Mouse (Mus musculus) stomach, postnatal 0 days (tissue): ENCODE measurements around the gene Eml1. TPM values are rescaled to one million over a fixed set of nuclear protein-coding genes. Genes with fewer than 3 reads are reported as not detected.
A peak's percentile ranks its signal among the peaks of the same experiment; 100 is the strongest.

ENCODE experiments used
- ATAC-seq: fragments of 200-750 bp; cut with Nextera tagmentation; 2 replicates; pipeline ENCODE4 v1.8.0; 2017; ENCODE audit not compliant: low FRiP score, low TSS enrichment
- DNase-seq: peaks from one replicate; pipeline ENCODE4 v3.0.0-alpha.2; 2016; ENCODE audit warnings: low spot score
- H3K27ac ChIP-seq: fragments of 300-500 bp; sonication (generic); replicated peaks from 2 replicates; pipeline ENCODE4 v1.5.1; 2014; ENCODE audit warnings: mild to moderate bottlenecking, control low read depth
- H3K27me3 ChIP-seq: fragments of 300-500 bp; sonication (generic); 2 replicates; pipeline ENCODE4 v1.6.1; 2014; ENCODE audit warnings: low read length; ENCODE audit not compliant: control insufficient read depth, insufficient read depth
- H3K36me3 ChIP-seq: fragments of 300-500 bp; sonication (generic); 2 replicates; pipeline ENCODE4 v1.6.1; 2014; ENCODE audit warnings: low read length, mixed read lengths; ENCODE audit not compliant: control insufficient read depth, insufficient read depth
- H3K4me1 ChIP-seq: fragments of 300-500 bp; sonication (generic); replicated peaks from 2 replicates; pipeline ENCODE4 v1.6.1; 2014; ENCODE audit warnings: antibody characterized with exemption; ENCODE audit not compliant: control insufficient read depth, insufficient read depth
- H3K4me2 ChIP-seq: fragments of 300-500 bp; sonication (generic); replicated peaks from 2 replicates; pipeline ENCODE4 v1.6.1; 2014; ENCODE audit warnings: low read depth, mild to moderate bottlenecking, control low read depth, moderate library complexity
- H3K4me3 ChIP-seq: fragments of 300-500 bp; sonication (generic); 2 replicates; pipeline ENCODE4 v1.5.1; 2014; ENCODE audit warnings: low read depth, low read length, control low read depth
- H3K9ac ChIP-seq: fragments of 300-500 bp; sonication (generic); 2 replicates; pipeline ENCODE4 v1.6.1; 2014; ENCODE audit warnings: mild to moderate bottlenecking, low read length, control low read depth, mixed read lengths
- H3K9me3 ChIP-seq: fragments of 300-500 bp; sonication (generic); 2 replicates; pipeline ENCODE4 v1.6.1; 2016; ENCODE audit warnings: low read length; ENCODE audit not compliant: control insufficient read depth
- CTCF ChIP-seq: IDR thresholded peaks from 2 replicates; pipeline ENCODE4 v1.5.1; 2016; ENCODE audit warnings: antibody characterized with exemption, low read depth, mild to moderate bottlenecking, moderate library complexity
- EP300 ChIP-seq: optimal IDR thresholded peaks from 2 replicates; pipeline ENCODE3; 2016; ENCODE audit warnings: antibody characterized with exemption
- WGBS: fragments of 180-500 bp; shearing (Covaris S2); extraction: QIAGEN DNeasy Blood & Tissue Kit; methylation state at CpG from one replicate; pipeline ENCODE4 v1.1.7; 2014; 5-methylcytosine and 5-hydroxymethylcytosine counted together
- polyA plus RNA-seq: library from polyadenylated mRNA; unstranded; fragments of >200 nt; fragmentation: Nextera tagmentation; extraction: Ambion mirVana; gene quantifications from 2 replicates; pipeline ENCODE4 v1.2.1, GENCODE M21; 2015

Gene Eml1
- polyA plus RNA-seq: 53.8 and 54.6 TPM in 2 replicates

DNA sequence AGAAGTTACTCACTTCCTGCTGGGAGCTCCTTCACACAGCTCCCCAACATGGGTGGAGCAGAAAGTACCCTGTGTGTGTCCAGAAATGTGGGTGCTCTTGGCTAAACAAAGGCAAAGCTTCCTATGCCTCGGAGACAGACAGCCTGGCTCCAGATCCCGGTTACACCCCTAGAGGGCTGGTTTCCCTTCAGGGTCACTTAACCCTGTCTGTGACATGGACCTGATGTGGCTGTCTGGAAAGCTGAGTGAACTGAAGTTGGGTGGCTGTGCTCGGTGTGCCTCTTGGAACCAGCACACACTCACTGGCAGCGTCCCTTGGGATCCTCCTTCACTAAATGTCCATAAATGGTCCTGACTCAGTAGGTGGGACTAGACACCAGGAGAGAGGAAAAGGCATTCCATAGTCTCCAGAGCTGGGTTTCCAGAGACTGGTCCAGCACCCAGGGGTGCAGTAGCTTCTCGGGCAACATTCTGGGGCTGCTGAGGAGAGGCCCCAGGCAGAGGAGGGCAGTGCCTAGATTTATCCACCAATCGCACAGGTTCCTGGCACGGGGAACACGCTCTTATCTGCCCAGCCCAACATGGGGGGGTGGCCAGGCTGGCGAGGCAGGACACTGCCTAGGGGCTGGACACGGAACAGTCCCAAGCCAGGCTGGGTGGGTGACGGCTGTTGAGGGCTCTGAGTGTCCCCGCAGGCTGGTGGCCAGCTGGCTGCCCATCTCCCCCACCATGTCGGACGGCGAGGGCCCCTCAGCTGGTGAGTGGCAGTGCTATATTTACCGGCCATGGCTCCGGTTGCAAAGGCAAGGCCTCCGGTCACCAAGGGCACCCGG is at the start of gene Eml1:
TSS of gene Eml1 (plus strand) at position 362 of the 833 bp plus-strand sequence.
- H3K4me3 ChIP-seq: peak within 1 kb of the TSS; percentile 32
- H3K27ac ChIP-seq: peak within 1 kb of the TSS; percentile 97
- ATAC-seq (peak; percentile 89), DNase-seq (peak; percentile 84)
- H3K9ac ChIP-seq: peak within 1 kb of the TSS; percentile 62
- peaks cover 4% of the 10 kb centered on the region for H3K4me1 ChIP-seq
- peak within 1 kb of the TSS; percentile 55 for H3K4me2 ChIP-seq
- H3K27me3 ChIP-seq: no peaks in the 10 kb centered on the region
- no peaks in the 10 kb centered on the region for H3K9me3 ChIP-seq
- TF ChIP-seq CTCF (peak; percentile 38; the same call in 1 of the 2 replicates), EP300 (no peak)
- H3K36me3 ChIP-seq: no peaks in the 10 kb centered on the region
- WGBS: 42% methylated on average over 19 of the region's 19 CpGs

DNA sequence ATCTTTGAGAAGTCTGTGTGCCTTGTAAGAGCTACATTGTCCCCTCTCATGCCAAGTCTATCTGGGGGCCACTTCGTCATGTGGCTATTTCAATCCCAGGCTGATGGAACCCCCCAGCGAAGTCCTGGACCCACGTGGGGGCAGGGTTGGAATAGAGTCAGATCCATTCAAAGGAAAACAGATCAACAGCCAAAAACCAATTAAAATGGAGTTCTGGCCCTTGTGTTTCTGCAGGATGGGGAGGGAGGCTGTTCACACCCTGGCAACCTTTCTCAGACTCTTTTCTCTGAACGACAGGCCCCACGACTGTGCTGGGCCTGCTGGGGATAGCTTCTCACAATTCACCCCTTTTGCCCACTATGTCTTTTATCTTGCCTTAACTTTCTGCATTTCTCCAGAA is 44.4 kb upstream of the Eml1 start:
- WGBS: 57% methylated on average over 5 of the region's 5 CpGs
- Histone ChIP-seq H3K4me1 (0 out of 2 replicates have a peak, but pooled peaks cover 4% of the 10 kb centered on the region), H3K36me3 (no peaks in the 10 kb centered on the region), H3K9me3 (no peaks in the 10 kb centered on the region), H3K9ac (no peak overlapping the region), H3K27me3 (no peaks in the 10 kb centered on the region), H3K4me2 (no peak overlapping the region), H3K4me3 (no peak overlapping the region), H3K27ac (no peak overlapping the region)
- DNase-seq: no peak
- TF ChIP-seq EP300 (no peak), CTCF (no peak)
- no peak for ATAC-seq

DNA sequence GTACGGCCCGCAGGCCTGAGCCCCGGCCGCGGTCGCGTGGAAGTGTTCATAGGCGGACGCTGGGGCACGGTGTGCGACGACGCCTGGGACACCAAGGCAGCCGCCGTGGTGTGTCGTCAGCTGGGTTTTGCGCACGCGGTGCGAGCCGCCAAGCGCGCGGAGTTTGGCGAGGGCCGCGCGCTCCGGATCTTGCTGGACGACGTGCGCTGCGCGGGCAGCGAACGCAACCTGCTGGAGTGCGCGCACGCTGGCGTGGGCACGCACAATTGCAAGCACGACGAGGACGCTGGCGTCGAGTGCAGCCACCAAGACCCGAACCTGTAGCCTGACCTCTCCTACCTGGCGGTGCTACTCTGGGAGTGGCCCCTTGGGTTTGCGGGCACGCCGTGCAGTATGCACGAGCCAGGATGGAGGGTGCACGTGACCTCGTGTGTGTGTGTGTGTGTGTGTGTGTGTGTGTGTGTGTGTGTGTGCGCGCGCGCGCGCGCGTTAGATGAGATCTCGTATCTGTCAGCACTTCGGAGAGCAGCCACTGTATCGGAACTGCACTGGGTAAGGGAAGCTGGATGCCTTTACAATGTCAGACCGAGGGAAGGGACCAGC is 42.8 kb upstream of the Eml1 start:
- WGBS: 1% methylated on average over 57 of the region's 66 CpGs
- no peaks in the 10 kb centered on the region for H3K27me3 ChIP-seq
- no peaks in the 10 kb centered on the region for H3K36me3 ChIP-seq
- no peak overlapping the region for H3K27ac ChIP-seq
- peak overlapping the region; percentile 31 for H3K4me3 ChIP-seq
- no peaks in the 10 kb centered on the region for H3K9me3 ChIP-seq
- H3K4me2 ChIP-seq: peak overlapping the region; percentile 61
- peak; percentile 63 for ATAC-seq
- TF ChIP-seq EP300 (no peak), CTCF (no peak)
- 0 out of 2 replicates have a peak, but pooled peaks cover 4% of the 10 kb centered on the region for H3K4me1 ChIP-seq
- peak overlapping the region; percentile 31 for H3K9ac ChIP-seq
- DNase-seq: peak; percentile 56

DNA sequence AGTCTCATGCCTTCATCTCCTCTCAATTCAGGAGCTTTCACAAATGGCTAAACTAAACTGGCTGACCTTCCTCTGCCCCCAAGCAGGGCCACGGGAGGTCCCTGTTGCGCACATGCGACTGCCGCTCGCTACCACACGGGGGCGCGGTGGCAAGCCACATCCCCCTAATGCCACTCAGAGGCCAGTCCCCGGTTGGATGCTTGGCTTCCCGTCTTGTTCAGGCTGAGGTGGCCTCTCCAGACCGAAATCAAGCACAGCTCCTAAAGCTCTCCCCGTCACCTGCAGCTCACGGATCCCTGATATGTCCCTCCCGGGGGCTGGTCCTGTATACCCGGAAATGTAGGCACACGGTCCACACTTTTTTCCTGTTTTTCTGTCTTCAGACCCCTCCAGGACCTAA is 37.7 kb upstream of the Eml1 start:
- TF ChIP-seq CTCF (peak; percentile 99), EP300 (no peak)
- Histone ChIP-seq H3K4me1 (no peaks in the 10 kb centered on the region), H3K4me3 (peak overlapping the region; percentile 41), H3K36me3 (no peaks in the 10 kb centered on the region), H3K27ac (peak overlapping the region; percentile 70), H3K27me3 (no peaks in the 10 kb centered on the region), H3K9ac (peak overlapping the region; percentile 43; the same call in 1 of the 2 replicates), H3K9me3 (no peaks in the 10 kb centered on the region), H3K4me2 (peak overlapping the region; percentile 98)
- ATAC-seq (peak; percentile 56), DNase-seq (peak; percentile 89)
- 2% methylated on average over 16 of the region's 16 CpGs for WGBS

DNA sequence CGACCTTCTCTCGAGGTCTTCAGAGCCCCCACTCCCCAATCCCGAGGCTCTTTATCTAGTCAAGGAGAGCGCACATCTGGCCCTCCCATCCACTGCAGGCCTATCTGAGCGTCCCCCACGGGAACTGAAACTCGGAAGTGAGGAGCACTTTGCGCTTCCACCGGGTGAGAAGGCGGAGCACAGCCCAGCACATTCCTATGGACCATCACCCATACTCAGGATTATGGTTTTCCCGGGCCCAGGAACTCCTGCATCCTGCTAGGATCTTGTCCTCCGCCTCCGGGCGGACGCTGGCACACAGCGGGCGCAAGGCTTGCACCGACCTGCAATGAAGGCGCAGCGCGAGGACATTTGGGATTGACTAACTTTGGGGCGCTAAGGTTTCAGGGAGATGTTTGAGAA is 37.3 kb upstream of the Eml1 start:
- DNase-seq (no peak), ATAC-seq (peak; percentile 21)
- WGBS: 0% methylated on average over 22 of the region's 22 CpGs
- peak overlapping the region; percentile 98 for H3K4me2 ChIP-seq
- peak overlapping the region; percentile 70 for H3K27ac ChIP-seq
- H3K9me3 ChIP-seq: no peaks in the 10 kb centered on the region
- no peaks in the 10 kb centered on the region for H3K4me1 ChIP-seq
- H3K4me3 ChIP-seq: peak overlapping the region; percentile 41
- no peaks in the 10 kb centered on the region for H3K36me3 ChIP-seq
- peak overlapping the region; percentile 43; the same call in 1 of the 2 replicates for H3K9ac ChIP-seq
- TF ChIP-seq EP300 (no peak), CTCF (no peak)
- H3K27me3 ChIP-seq: no peaks in the 10 kb centered on the region

DNA sequence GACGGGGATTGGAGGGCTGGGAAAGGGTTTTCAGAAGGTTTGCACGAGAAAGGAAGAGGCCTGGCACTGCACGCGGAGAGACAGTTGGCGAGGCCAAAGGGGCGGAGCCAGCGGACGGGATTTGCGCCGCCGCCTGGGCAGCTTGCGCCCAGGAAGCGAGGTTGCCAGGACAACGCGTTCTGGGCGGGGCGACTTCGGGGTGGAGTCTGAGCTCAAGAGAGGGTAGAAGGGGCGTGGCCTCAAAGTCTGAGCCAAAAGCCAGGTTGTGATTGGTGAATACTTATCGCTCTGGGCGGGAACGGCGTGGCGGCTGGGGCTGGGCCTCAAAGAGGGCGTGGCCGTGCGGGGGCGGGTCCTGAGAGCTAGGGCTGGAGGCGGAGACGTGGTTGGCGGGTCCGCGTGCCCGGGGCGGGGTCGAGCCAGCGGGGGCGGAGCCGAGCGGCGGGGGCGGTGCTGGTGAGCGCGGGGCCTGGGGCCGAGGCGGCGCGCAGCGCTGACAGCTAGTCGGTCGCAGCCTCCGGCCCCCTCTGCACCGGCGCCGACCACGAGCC is 36.8 kb upstream of the Eml1 start, which contains the start of gene Cyp46a1:
TSS of gene Cyp46a1 (plus strand) at position 487 of the 551 bp plus-strand sequence.
- no peaks in the 10 kb centered on the region for H3K9me3 ChIP-seq
- no peaks in the 10 kb centered on the region for H3K27me3 ChIP-seq
- WGBS: under 1% methylated on average over 37 of the region's 56 CpGs
- H3K9ac ChIP-seq: peak within 1 kb of the TSS; percentile 54
- H3K27ac ChIP-seq: peak within 1 kb of the TSS; percentile 70
- H3K4me1 ChIP-seq: no peaks in the 10 kb centered on the region
- ATAC-seq (peak; percentile 93), DNase-seq (peak; percentile 100)
- peak within 1 kb of the TSS; percentile 98 for H3K4me2 ChIP-seq
- H3K36me3 ChIP-seq: no peaks in the 10 kb centered on the region
- TF ChIP-seq EP300 (no peak), CTCF (peak; percentile 62)
- H3K4me3 ChIP-seq: peak within 1 kb of the TSS; percentile 60
